Mouse (Mus musculus) MEL-GATA-1-ER (cell line): ENCODE results near the gene G430095P16Rik.

Experiments used
- DNase-seq: peaks from one replicate; pipeline ENCODE4 v3.0.0-alpha.2; 2012; ENCODE audit warnings: low read depth; ENCODE audit errors: extremely low read depth

The G430095P16Rik gene

GRCm38 (mm10) chr8:84722530-84722849 is 317 bp upstream of the G430095P16Rik start:
- no peak for DNase-seq

GRCm38 (mm10) chr8:84723571-84723900 is 729 bp downstream of the G430095P16Rik start:
- DNase-seq, result no peak

GRCm38 (mm10) chr8:84724683-84725082 is 1.9 kb downstream of the G430095P16Rik start:
- DNase-seq, result no peak

- DNase-seq, result no peak
Measured at GRCm38 (mm10) chr8:84725246-84725940, 2.6 kb downstream of the G430095P16Rik start.

- peak; percentile 35 for DNase-seq
Measured at GRCm38 (mm10) chr8:84725941-84726259, 3.1 kb downstream of the G430095P16Rik start.

GRCm38 (mm10) chr8:84728474-84728873 is 5.7 kb downstream of the G430095P16Rik start:
- no peak for DNase-seq

- no peak for DNase-seq
Measured at GRCm38 (mm10) chr8:84729921-84730362, 7.1 kb downstream of the G430095P16Rik start.

GRCm38 (mm10) chr8:84730541-84731370 is 7.9 kb downstream of the G430095P16Rik start:
- peak; percentile 97 for DNase-seq

- peak; percentile 21 for DNase-seq
Measured at GRCm38 (mm10) chr8:84731371-84732177, 8.8 kb downstream of the G430095P16Rik start.

- DNase-seq, result no peak
Measured at GRCm38 (mm10) chr8:84732545-84732944, 9.7 kb downstream of the G430095P16Rik start.

GRCm38 (mm10) chr8:84732996-84733395 is 10.2 kb downstream of the G430095P16Rik start:
- no peak for DNase-seq

- no peak for DNase-seq
Measured at GRCm38 (mm10) chr8:84733959-84734358, 11.2 kb downstream of the G430095P16Rik start.

GRCm38 (mm10) chr8:84734680-84735079 is 11.9 kb downstream of the G430095P16Rik start:
- no peak for DNase-seq

- DNase-seq, result no peak
Measured at GRCm38 (mm10) chr8:84735597-84735996, 12.8 kb downstream of the G430095P16Rik start.

GRCm38 (mm10) chr8:84736521-84736920 is 13.7 kb downstream of the G430095P16Rik start:
- no peak for DNase-seq

GRCm38 (mm10) chr8:84737608-84738007 is 14.8 kb downstream of the G430095P16Rik start:
- DNase-seq, result no peak

GRCm38 (mm10) chr8:84738266-84738665 is 15.5 kb downstream of the G430095P16Rik start:
- no peak for DNase-seq

GRCm38 (mm10) chr8:84738715-84739400 is 16.1 kb downstream of the G430095P16Rik start:
- DNase-seq, result no peak

- no peak for DNase-seq
Measured at GRCm38 (mm10) chr8:84739401-84739742, 16.6 kb downstream of the G430095P16Rik start.

- no peak for DNase-seq
Measured at GRCm38 (mm10) chr8:84740895-84741843, 18.4 kb downstream of the G430095P16Rik start.
